Mouse (Mus musculus): ENCODE measurements at regions not wholly inside any gene's neighbourhood (a gene's known extent, or its start where the extent isn't known, plus 50 kb on each side); places are given as distances from the start of the nearest gene placed in this dataset.
A peak's percentile ranks its signal among the peaks of the same experiment; 100 is the strongest.

DNA sequence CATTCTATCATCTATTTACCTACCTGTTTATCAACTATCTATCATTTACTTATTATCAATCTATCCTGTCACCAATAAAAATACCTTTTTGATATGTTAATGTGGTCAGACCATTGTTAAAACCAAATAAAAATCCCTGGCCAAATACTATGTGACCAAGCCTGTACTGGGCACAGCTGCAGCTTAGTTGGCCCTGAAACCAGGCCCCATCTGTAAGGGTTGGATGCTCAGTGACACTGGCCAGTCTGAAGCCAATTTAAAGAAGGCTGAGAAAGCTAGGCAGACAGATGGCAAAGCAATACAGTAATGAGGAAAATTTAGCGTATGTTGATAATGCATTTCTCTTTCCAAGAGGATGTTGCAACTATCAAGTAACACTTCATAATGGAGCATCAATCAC lies 217.8 kb downstream of the Samd5 start:
- Histone ChIP-seq H3K27me3 (replicated peaks; ENCODE audit: low read depth, poor library complexity, severe bottlenecking) (no peaks in the 10 kb centered on the region), H3K27ac (replicated peaks) (no peak overlapping the region), H3K4me1 (no peaks in the 10 kb centered on the region), H3K9me3 (no peaks in the 10 kb centered on the region), H3K4me3 (no peak overlapping the region), H3K36me3 (replicated peaks) (no peaks in the 10 kb centered on the region)
- no peak for DNase-seq (ENCODE audit: low spot score)
- WGBS, result 95% methylated on average over 1 of the region's 1 CpGs

DNA sequence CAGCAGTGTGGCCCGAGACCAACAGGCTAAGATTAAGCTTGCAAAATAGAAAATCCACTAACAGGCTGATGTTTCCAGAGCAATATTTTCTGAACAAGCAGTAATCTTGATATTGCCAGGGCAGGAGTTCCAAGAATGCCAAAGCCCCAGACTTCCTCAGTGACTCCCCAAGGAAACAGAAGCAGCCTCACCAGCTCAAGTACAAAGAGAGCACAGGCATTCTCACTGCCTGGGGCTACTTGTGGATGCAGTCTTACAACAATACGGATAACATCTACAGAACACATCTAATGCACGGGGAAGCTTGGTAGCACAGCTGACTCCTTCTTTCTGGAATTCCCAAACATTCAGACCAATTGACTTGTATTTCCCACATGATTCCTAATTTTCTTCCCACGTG lies 235.9 kb downstream of the Samd5 start:
- no peaks in the 10 kb centered on the region for H3K9me3 ChIP-seq
- H3K27ac ChIP-seq (replicated peaks), result no peak overlapping the region
- no peaks in the 10 kb centered on the region for H3K36me3 ChIP-seq (replicated peaks)
- no peak overlapping the region for H3K4me3 ChIP-seq
- no peak for DNase-seq (ENCODE audit: low spot score)
- 51% methylated on average over 4 of the region's 4 CpGs for WGBS
- no peaks in the 10 kb centered on the region for H3K27me3 ChIP-seq (replicated peaks; ENCODE audit: low read depth, poor library complexity, severe bottlenecking)
- H3K4me1 ChIP-seq, result peaks cover 10% of the 10 kb centered on the region

DNA sequence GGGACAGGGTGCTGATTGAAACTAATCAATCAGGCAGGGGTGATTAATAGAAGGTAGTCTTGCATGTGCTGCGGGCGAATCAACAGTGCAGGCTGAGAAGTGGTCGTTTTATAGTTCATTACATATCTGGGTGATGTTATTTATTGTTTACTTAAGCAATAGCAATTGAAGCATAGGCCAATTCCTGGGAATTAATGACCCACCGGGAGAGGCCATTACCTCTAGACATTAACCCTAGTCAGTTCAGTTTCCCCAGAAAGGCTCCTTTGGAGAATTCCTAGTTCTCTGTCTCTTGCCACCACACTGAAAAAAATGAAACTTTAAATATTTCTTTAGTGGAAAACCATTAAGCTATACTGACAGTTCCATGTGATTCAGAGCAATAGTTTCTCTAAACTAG lies 236.6 kb downstream of the Samd5 start:
- H3K4me1 ChIP-seq, result peaks cover 10% of the 10 kb centered on the region
- no peak for DNase-seq (ENCODE audit: low spot score)

GRCm38 (mm10) chr10:9429085-9429484 lies 245.9 kb downstream of the Samd5 start:
- no peaks in the 10 kb centered on the region for H3K36me3 ChIP-seq (replicated peaks)
- H3K27ac ChIP-seq (replicated peaks), result no peak overlapping the region
- 91% methylated on average over 2 of the region's 2 CpGs for WGBS
- H3K27me3 ChIP-seq (replicated peaks; ENCODE audit: low read depth, poor library complexity, severe bottlenecking), result no peaks in the 10 kb centered on the region
- no peaks in the 10 kb centered on the region for H3K4me1 ChIP-seq
- H3K9me3 ChIP-seq, result no peaks in the 10 kb centered on the region
- H3K4me3 ChIP-seq, result no peak overlapping the region
- DNase-seq (ENCODE audit: low spot score), result no peak

More for the DNA sequence above, 236.6 kb downstream of the Samd5 start:
- H3K9me3 ChIP-seq, result no peaks in the 10 kb centered on the region
- 67% methylated on average over 4 of the region's 4 CpGs for WGBS
- no peak overlapping the region for H3K27ac ChIP-seq (replicated peaks)
- H3K36me3 ChIP-seq (replicated peaks), result no peaks in the 10 kb centered on the region
- H3K4me3 ChIP-seq, result no peak overlapping the region
- H3K27me3 ChIP-seq (replicated peaks; ENCODE audit: low read depth, poor library complexity, severe bottlenecking), result no peaks in the 10 kb centered on the region

DNA sequence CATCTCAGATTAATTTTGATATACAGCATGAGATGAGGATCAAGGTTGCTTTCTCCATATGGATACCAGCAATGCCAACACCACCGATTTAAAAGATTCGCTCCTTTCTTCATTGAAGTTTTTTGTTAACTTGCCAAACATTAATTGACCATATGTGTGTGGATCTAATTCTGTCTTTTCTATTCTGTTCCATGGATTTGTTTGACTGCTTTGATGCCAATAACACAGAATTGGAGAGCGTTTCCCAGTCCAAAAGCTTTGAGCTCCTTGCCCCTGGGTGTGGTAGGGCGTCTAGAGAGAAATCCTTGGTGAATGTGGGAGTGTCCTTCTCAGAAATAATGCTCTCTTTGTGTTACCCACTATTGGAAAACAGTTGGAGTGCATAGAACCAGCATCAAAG lies 254.3 kb downstream of the Samd5 start:
- Histone ChIP-seq H3K4me3 (no peak overlapping the region), H3K9me3 (no peaks in the 10 kb centered on the region), H3K27ac (replicated peaks) (no peak overlapping the region), H3K4me1 (no peaks in the 10 kb centered on the region), H3K36me3 (replicated peaks) (no peaks in the 10 kb centered on the region), H3K27me3 (replicated peaks; ENCODE audit: low read depth, poor library complexity, severe bottlenecking) (no peaks in the 10 kb centered on the region)
- WGBS, result 63% methylated on average over 4 of the region's 4 CpGs
- DNase-seq (ENCODE audit: low spot score), result no peak

DNA sequence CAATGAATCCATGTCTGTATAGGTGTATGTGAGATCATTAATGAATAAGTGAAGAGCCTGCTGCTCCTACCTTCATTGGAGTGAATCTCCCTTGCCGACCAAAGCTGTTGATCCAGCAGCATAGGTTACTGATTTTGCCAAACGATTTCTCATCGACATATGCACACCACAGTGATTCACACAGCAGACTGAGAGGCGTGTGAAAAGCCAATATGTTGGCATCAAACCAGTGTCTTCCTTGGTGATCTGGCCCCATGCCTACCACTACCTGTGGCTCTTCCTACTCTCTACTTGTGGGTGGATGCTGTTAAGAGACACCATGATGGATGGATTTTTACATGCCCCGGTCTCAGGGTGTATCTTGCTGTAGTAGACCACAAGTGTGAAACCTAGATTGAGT lies 258.3 kb downstream of the Samd5 start:
- H3K27ac ChIP-seq (replicated peaks), result no peak overlapping the region
- WGBS, result 94% methylated on average over 5 of the region's 5 CpGs
- no peak for DNase-seq (ENCODE audit: low spot score)

GRCm38 (mm10) chr10:9406101-9406500 lies 268.9 kb downstream of the Samd5 start:
- WGBS, result 80% methylated on average over 4 of the region's 4 CpGs
- no peak overlapping the region for H3K4me3 ChIP-seq

More for the DNA sequence above, 258.3 kb downstream of the Samd5 start:
- H3K4me1 ChIP-seq, result no peaks in the 10 kb centered on the region
- no peak overlapping the region for H3K4me3 ChIP-seq
- no peaks in the 10 kb centered on the region for H3K9me3 ChIP-seq
- H3K27me3 ChIP-seq (replicated peaks; ENCODE audit: low read depth, poor library complexity, severe bottlenecking), result no peaks in the 10 kb centered on the region
- H3K36me3 ChIP-seq (replicated peaks), result no peaks in the 10 kb centered on the region

DNA sequence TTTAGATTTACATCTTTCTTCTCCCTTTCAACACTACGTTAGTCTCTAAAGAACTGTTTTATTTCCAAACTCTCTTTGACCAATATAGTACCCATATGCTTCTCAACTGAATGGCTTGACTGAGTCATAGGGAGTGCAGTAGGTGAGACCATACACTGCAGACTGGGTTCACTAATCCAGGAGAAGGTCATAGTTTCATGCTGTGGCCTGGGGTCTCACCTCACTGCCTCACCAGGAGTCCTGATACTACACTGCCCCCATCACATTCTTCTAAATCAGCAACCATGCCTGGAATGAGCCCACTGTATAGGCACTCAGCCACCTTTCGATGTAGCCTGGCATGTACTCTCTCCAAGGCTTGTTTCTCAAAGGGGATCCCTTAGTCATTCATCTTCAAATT lies 269.6 kb downstream of the Samd5 start:
- Histone ChIP-seq H3K27me3 (replicated peaks; ENCODE audit: low read depth, poor library complexity, severe bottlenecking) (no peaks in the 10 kb centered on the region), H3K4me1 (peaks cover 4% of the 10 kb centered on the region), H3K36me3 (replicated peaks) (no peaks in the 10 kb centered on the region), H3K4me3 (no peak overlapping the region), H3K9me3 (no peaks in the 10 kb centered on the region), H3K27ac (replicated peaks) (no peak overlapping the region)
- WGBS, result 86% methylated on average over 2 of the region's 2 CpGs
- DNase-seq (ENCODE audit: low spot score), result no peak

More at GRCm38 (mm10) chr10:9406101-9406500, 268.9 kb downstream of the Samd5 start:
- Histone ChIP-seq H3K9me3 (no peaks in the 10 kb centered on the region), H3K36me3 (replicated peaks) (no peaks in the 10 kb centered on the region), H3K27me3 (replicated peaks; ENCODE audit: low read depth, poor library complexity, severe bottlenecking) (no peaks in the 10 kb centered on the region), H3K27ac (replicated peaks) (no peak overlapping the region), H3K4me1 (peaks cover 3% of the 10 kb centered on the region; the same call in 1 of the 2 replicates)
- DNase-seq (ENCODE audit: low spot score), result no peak

DNA sequence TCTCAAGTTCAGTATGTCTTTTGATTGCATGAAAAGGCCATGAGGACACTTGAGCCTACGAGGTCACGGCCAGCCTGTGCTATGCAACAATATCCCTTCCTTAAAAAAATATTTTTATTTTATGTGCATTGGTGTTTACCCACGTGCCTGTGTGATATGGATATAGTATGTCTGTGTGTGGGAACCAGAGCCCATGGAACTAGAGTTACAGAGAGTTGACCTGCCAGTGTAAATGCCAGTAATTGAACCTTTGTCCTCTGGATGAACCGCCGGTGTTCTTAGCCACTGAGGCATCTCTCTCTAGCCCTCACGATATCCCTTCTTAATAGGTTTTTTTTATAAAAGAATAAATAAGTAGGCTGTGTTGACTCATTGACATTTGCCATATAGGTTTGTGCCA lies 270.0 kb downstream of the Samd5 start:
- 88% methylated on average over 6 of the region's 6 CpGs for whole genome bisulfite sequencing
- no peak for DNase-seq (ENCODE audit: low spot score)
- Histone ChIP-seq H3K27me3 (replicated peaks; ENCODE audit: low read depth, poor library complexity, severe bottlenecking) (no peaks in the 10 kb centered on the region), H3K9me3 (no peaks in the 10 kb centered on the region), H3K4me1 (peaks cover 9% of the 10 kb centered on the region), H3K27ac (replicated peaks) (no peak overlapping the region), H3K4me3 (no peak overlapping the region), H3K36me3 (replicated peaks) (no peaks in the 10 kb centered on the region)

DNA sequence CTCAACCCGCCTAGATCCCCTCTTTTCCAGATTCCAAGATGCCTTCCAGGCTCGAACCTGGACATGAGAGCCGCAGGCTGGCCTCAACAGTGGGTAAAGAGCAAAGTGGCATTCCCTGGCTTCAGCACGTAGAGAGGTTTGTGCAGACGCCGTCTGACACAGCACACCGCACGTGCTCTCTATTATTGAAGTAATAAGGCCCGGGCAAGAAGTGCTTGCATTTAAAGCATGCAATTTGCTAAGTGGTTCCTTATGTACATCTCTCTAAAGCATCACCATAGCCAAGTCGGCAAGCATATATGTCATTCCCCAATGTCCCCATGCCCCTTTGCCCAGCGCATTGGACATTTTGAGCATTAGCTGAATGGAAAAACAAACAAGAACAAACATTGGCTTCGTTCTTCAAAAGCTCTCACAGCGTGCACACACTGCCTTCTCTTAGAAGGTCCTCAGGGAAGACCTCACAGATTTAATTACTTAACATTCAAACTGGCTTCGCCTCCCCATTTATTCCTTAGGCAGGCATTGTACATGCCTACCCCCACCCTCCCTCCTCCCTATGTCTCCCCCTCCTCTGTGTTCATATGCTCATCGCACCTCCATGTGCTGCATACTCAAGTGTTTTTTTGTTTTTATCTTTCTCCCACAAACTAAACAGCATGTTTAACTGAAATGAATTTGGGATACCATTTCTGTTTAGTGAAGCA lies 273.9 kb downstream of the Samd5 start:
- WGBS, result 58% methylated on average over 15 of the region's 15 CpGs
- peak; percentile 54 for DNase-seq (ENCODE audit: low spot score)
- no peaks in the 10 kb centered on the region for H3K9me3 ChIP-seq

GRCm38 (mm10) chr10:9377440-9378101 lies 297.4 kb downstream of the Samd5 start:
- H3K36me3 ChIP-seq (replicated peaks), result no peaks in the 10 kb centered on the region
- H3K9me3 ChIP-seq, result no peaks in the 10 kb centered on the region
- no peak overlapping the region for H3K4me3 ChIP-seq
- H3K4me1 ChIP-seq, result peaks cover 6% of the 10 kb centered on the region; the same call in 1 of the 2 replicates
- no peak overlapping the region for H3K27ac ChIP-seq (replicated peaks)
- DNase-seq (ENCODE audit: low spot score), result no peak
- 75% methylated on average over 7 of the region's 7 CpGs for WGBS
- H3K27me3 ChIP-seq (replicated peaks; ENCODE audit: low read depth, poor library complexity, severe bottlenecking), result no peaks in the 10 kb centered on the region

More for the DNA sequence above, 273.9 kb downstream of the Samd5 start:
- Histone ChIP-seq H3K27ac (replicated peaks) (no peak overlapping the region), H3K4me3 (no peak overlapping the region), H3K36me3 (replicated peaks) (no peaks in the 10 kb centered on the region), H3K27me3 (replicated peaks; ENCODE audit: low read depth, poor library complexity, severe bottlenecking) (no peaks in the 10 kb centered on the region), H3K4me1 (peaks cover 12% of the 10 kb centered on the region)

- Histone ChIP-seq H3K27ac (replicated peaks) (no peak overlapping the region), H3K4me1 (no peaks in the 10 kb centered on the region), H3K27me3 (replicated peaks; ENCODE audit: low read depth, poor library complexity, severe bottlenecking) (no peaks in the 10 kb centered on the region), H3K9me3 (no peaks in the 10 kb centered on the region), H3K36me3 (replicated peaks) (no peaks in the 10 kb centered on the region), H3K4me3 (no peak overlapping the region)
- no peak for DNase-seq (ENCODE audit: low spot score)
- WGBS, result 63% methylated on average over 1 of the region's 1 CpGs
These were observed 312.6 kb downstream of the Samd5 start for GRCm38 (mm10) chr10:9362306-9362865.

All from embryonic facial prominence, embryonic 10.5 days (tissue).